Mouse (Mus musculus) thymus, postnatal 36 days (tissue): ENCODE results near the gene Zbtb18.

Source experiments
- DNase-seq, 2 experiments: peaks; one replicate each; pipeline ENCODE4 v3.0.0; 2022; ENCODE audit warnings: mixed read lengths in 2 of 2

The Zbtb18 gene

GRCm38 (mm10) chr1:177442196-177442808, at the start of gene Zbtb18:
Gene Zbtb18 (plus strand): TSS chr1:177442351.
- peak; percentile 42 to 68 for DNase-seq

- DNase-seq = no peak
Measured at GRCm38 (mm10) chr1:177397455-177397854, 44.7 kb upstream of the Zbtb18 start.

- no peak for DNase-seq
Measured at GRCm38 (mm10) chr1:177405170-177405569, 37.0 kb upstream of the Zbtb18 start.

GRCm38 (mm10) chr1:177408690-177409089, 33.5 kb upstream of the Zbtb18 start:
- peak; percentile 42 to 49 for DNase-seq

GRCm38 (mm10) chr1:177410769-177411348, 31.3 kb upstream of the Zbtb18 start:
- no peak for DNase-seq

- DNase-seq = no peak
Measured at GRCm38 (mm10) chr1:177411359-177412358, 30.5 kb upstream of the Zbtb18 start.

GRCm38 (mm10) chr1:177419331-177419730, 22.8 kb upstream of the Zbtb18 start:
- DNase-seq = no peak

GRCm38 (mm10) chr1:177420126-177420525, 22.0 kb upstream of the Zbtb18 start:
- DNase-seq = no peak

- DNase-seq = peak; percentile 23 to 36
Measured at GRCm38 (mm10) chr1:177427862-177428261, 14.3 kb upstream of the Zbtb18 start.

GRCm38 (mm10) chr1:177428338-177428737, 13.8 kb upstream of the Zbtb18 start:
- DNase-seq = no peak

GRCm38 (mm10) chr1:177429067-177429466, 13.1 kb upstream of the Zbtb18 start:
- no peak for DNase-seq

GRCm38 (mm10) chr1:177440411-177440810, 1.7 kb upstream of the Zbtb18 start:
- no peak for DNase-seq

- no peak for DNase-seq
Measured at GRCm38 (mm10) chr1:177440981-177441491, 1.1 kb upstream of the Zbtb18 start.

GRCm38 (mm10) chr1:177441492-177442195, 507 bp upstream of the Zbtb18 start:
- peak; percentile 98 to 99 for DNase-seq

GRCm38 (mm10) chr1:177442821-177443723, 921 bp downstream of the Zbtb18 start:
- peak; percentile 66 to 73 for DNase-seq

- no peak for DNase-seq
Measured at GRCm38 (mm10) chr1:177443724-177444482, 1.8 kb downstream of the Zbtb18 start.

GRCm38 (mm10) chr1:177444483-177444810, 2.3 kb downstream of the Zbtb18 start:
- no peak for DNase-seq

- no peak for DNase-seq
Measured at GRCm38 (mm10) chr1:177444941-177445340, 2.8 kb downstream of the Zbtb18 start.

GRCm38 (mm10) chr1:177445461-177446130, 3.4 kb downstream of the Zbtb18 start:
- no peak for DNase-seq

- no peak for DNase-seq
Measured at GRCm38 (mm10) chr1:177447086-177447485, 4.9 kb downstream of the Zbtb18 start.
